Mouse (Mus musculus): Measurements from ENCODE around the gene Rbks.

The Rbks gene

DNA sequence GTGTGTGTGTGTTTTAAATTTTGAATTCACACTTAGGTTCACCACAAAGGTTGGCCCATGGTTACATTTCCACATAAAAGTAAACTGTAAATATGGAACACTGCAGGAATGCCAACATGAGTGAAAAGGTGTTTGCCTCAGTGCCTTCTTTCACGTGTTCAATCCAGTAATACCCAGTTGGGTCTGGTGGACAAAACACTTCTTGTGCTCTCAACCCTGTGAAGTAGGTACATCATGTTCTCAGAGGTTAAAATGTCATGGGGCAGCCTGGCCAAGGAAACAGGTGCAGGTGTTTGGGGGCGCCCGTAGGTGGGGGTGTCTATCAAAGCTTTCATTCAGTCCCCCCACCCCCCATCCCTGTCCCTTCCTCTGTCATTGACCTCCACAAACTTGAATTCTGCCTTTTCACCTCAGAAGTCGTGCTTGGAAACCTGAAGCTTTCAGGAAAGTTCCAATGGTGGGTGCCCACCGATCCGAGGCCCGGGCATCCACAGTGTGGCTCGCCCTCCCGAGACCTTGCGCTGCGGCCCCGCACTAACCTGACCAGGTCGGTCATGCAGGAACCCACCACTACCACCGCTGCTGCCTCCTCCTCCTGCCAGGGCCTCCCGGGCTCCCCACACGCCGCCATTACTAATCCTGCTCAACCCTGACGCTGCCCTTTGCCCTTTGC lies at the start of gene Rbks:
Gene Rbks (minus strand): TSS at position 657 of the 673 bp plus-strand sequence.
- no peak for DNase-seq (ENCODE audit: low spot score in 2 of 2)

DNA sequence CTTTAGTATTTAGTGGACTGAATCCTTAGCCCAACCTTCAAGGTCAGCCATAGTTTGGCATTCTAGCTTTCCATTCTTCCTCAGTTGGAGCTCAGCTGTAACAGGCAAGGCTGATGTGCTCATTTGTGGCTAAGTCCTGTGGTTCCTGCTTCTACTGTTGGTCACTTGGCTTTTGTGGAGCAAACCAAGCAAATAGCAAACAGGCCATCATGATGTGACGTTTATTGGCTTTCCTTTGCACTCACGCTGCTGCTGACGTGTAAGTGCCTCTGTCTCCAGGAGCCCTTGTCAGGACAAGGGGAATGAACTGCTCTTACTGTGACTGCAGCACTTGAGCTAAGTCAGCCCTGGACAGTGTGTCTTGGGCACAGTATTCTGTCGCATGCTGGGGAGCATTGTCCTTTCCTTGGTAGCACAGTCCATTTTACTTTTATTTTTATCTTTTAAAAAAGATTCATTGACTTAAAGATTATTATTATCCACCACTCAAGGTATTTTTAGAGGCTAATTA lies 45.1 kb upstream of the Rbks start:
- DNase-seq (ENCODE audit: low spot score in 2 of 2): no peak

DNA sequence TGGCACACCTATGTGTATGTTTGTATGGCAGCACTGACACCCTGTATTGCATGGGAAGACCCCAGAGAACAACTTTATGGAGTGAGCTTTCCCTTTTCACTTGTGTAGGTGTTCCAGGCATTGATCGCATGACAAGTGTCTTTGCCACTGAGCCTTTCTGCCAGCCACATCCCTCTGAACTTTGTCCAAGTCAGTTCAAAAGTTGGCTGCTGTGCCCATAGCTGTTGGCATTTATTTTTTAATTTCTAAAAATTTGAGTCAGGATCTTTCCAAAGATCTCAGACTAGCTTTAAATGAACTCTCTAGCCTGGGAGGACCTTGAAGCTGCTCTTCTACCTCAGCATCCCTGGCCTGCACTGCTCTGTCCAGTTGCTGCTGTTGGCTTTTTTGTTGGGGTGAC lies 44.5 kb upstream of the Rbks start:
- DNase-seq (ENCODE audit: low spot score in 2 of 2): no peak

- DNase-seq (ENCODE audit: low spot score in 2 of 2): no peak
Measured at GRCm38 (mm10) chr5:31732644-31733338, 35.4 kb upstream of the Rbks start.

DNA sequence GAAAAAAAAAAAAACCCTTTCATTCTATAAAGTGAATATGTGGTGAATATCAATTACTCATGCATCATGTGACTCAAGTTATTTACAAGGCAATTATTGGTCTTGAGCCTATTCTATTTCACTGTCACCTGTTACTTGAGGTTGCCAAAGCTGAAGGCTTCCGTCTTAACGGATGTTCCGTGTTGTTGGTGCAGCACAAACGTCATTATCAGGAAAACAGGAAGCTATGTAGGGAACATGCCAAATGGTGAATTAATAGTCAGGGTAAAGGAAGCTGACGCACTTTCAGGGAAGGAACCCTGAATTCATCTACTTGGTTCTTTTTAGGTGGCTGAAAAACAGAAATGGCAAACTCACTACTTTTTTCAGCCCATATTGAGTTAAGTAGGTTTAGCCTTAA lies 30.0 kb upstream of the Rbks start:
- no peak for DNase-seq (ENCODE audit: low spot score in 2 of 2)

- no peak for DNase-seq (ENCODE audit: low spot score in 2 of 2)
Measured at GRCm38 (mm10) chr5:31725885-31726284, 28.5 kb upstream of the Rbks start.

DNA sequence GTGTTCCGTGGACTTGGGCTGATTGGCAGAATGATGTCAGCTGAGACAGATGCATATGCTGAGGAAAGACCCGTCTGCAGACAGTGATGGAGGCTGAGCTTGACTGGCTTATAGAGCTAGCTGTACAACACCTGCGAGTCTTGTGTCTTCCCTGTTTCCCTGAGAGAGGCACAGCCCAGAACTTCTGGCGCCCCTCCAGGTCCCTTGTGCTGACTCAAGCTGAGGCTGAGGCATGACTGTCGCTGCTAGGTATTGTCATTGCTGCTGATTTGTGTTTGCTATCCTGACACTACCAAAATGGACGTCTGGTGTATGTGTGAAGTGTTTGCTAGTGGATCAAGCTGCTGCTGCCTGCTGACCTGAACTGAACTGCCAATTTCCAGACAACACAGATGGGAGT lies 27.1 kb upstream of the Rbks start:
- DNase-seq (ENCODE audit: low spot score in 2 of 2): no peak

DNA sequence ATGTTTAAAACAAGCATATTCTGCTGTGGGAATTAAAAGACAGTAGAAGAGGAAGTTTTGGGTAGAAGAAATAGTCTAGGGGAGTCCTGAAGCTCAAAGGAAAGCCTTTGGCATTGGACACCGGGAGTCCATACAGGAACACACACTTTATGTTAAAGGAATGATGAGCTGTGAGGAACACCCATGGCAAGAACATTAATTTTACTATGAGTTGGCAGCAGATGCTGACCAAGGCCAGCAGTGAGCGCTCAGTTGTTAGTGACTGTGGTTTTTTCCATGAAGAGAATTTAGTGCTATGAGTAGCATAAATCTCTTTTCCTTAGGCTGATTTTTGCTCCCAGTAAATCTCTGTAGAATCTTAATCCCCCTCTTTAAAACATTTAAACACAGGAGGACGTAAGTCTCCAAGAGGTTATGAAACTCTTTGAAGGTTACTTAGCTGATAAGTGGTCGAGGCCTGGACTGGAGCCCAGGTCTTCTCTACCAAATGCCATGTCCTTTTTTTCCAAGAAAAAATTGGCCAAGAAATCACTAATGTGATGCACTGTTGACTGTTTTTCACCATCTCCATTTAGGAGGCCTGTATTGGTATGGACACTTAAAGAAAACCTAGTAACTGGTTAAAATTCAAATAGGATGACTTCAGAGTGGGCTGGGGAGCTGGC lies 18.2 kb upstream of the Rbks start:
- DNase-seq (ENCODE audit: low spot score in 2 of 2): no peak

- no peak for DNase-seq (ENCODE audit: low spot score in 2 of 2)
Measured at GRCm38 (mm10) chr5:31713841-31714264, 16.4 kb upstream of the Rbks start.

DNA sequence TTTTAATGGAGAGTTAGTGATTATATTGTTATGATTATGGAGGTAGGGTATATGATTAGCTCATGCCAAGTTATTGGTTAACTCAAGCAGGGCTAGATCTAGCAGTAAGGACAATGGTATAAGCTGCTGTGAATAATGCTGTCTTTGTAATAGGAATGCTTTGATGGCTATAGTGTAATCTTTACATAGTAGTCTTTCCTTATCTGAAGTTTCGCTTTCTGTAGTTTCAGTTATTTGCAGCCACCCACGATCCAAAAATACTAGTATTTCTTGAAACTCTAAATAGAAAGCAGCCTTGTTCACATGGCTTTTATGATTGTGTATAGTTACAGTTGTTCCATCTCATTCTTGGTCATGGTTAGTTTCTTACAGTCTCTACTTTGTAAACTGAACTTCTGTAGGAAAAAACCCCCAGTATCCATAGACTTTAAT lies 15.9 kb upstream of the Rbks start:
- no peak for DNase-seq (ENCODE audit: low spot score in 2 of 2)

DNA sequence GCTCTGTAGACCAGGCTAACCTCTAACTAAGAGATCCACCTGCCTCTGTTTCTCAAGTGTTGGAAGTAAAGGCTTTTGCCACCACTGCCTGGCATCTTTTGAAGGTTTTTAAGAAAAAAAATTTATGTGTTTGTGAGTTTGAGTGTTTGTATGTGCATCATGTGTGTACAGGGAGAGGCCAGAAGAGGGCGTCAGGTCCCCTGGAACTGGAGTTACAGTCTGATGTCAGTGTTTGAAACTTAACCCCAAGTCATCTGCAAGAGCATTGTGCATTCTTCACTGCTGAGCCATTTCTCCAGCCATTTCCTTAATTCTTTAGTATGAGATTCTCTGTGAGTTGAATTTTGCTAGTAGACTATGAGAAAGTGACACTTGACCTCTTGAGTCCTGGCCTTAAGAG lies 12.0 kb upstream of the Rbks start:
- no peak for DNase-seq (ENCODE audit: low spot score in 2 of 2)

- DNase-seq (ENCODE audit: low spot score in 2 of 2): no peak
Measured at GRCm38 (mm10) chr5:31706826-31707225, 9.4 kb upstream of the Rbks start.

GRCm38 (mm10) chr5:31704971-31705370 lies 7.5 kb upstream of the Rbks start:
- DNase-seq (ENCODE audit: low spot score in 2 of 2): no peak

DNA sequence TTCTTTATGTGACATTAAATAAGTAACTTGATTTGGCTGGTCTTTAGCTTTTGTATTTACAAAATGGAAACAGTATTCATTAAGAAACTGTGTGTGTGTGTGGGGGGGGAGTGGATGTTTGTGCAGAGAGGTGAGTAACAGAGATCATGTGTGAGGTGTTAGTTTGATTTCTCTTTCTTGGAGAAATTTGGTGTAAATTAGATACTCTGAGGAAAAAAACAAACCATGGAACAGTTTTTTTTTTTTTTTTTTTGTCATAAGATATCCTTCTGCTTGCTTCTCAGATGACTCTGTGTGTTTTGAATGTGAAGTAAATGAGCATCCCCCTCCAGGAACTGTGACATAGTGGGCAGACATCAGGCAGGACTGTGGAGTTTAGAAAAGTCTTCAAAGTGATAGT lies 2.0 kb upstream of the Rbks start:
- no peak for DNase-seq (ENCODE audit: low spot score in 2 of 2)

- no peak for DNase-seq (ENCODE audit: low spot score in 2 of 2)
Measured at GRCm38 (mm10) chr5:31698931-31699330, 1.5 kb upstream of the Rbks start.

DNA sequence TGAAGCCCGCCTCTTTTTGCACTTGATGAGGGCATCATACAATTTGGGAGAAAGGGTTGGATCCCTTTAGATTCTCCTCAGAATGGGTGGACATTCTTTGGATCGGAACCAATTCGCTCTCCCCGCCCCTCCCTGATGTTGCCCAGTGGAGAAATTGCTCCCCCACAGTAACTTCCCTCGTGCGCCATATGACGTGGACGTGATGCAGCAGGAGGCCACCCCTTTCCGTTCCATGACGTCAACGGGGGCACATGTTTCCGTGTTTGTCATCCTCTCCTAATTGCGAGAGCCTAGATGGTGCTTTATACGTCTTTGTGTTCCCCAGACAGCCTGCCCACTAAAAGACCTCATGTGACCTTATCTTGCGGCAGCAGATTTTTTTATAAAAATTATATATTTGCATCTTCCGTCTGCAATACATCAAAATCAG lies 885 bp upstream of the Rbks start:
- DNase-seq (ENCODE audit: low spot score in 2 of 2): peak; percentile 77 to 83

DNA sequence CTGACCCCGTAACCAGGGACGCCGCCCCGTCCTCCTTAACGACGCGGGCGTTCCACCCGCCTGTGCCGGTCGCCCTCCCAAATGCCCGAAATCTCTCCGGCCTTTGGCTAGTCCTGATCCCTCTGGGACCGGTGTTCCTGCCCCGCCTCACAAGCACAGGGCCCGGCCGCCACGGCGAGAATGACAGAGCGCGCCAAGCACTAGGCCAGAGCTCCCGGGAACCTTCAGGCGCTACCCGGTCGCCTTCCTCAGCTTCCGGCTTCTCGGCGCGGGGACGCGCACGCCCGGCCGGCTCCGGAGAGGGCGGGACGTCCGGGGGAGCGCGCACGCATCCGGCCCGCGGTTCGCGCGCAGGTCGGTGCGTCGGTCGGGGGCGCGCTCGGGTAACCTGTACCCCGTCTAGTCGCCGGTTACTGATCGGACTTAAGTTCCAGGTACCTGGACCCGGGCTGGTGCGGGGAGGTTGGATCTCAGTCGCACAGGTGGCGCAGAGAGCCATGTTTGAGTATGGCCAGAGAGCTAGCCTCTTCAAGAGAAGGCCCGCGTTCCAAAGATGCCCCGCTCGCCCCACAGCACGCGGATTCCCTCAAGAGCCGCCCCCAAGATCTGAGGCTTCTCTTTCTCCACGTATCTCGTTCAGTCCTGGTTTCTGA lies 343 bp upstream of the Rbks start, which contains the start of gene Babam2:
Gene Babam2 (plus strand): TSS at position 41 of the 653 bp plus-strand sequence.
- DNase-seq (ENCODE audit: low spot score in 2 of 2): peak; percentile 86 to 90

GRCm38 (mm10) chr5:31693191-31693590 lies 4.2 kb downstream of the Rbks start:
- DNase-seq (ENCODE audit: low spot score in 2 of 2): no peak

DNA sequence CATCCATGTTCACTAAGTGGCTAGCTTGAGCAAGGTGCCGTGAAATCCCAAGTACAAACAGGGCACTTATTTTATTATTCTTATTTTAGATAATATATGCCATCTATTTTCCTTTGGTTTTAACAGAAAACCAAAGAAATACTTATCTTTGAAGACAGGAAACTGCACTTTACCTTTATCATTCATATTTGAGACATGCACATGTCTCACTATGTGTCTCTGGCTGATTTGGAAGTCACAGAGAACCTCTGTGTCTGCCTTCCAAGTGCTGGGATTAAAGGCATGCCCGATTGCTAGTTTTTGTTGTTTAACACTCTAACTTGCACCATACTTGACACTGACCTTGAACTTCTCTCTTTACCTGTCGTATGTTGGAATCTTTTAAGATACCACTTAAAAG lies 9.5 kb downstream of the Rbks start:
- DNase-seq (ENCODE audit: low spot score in 2 of 2): no peak

DNA sequence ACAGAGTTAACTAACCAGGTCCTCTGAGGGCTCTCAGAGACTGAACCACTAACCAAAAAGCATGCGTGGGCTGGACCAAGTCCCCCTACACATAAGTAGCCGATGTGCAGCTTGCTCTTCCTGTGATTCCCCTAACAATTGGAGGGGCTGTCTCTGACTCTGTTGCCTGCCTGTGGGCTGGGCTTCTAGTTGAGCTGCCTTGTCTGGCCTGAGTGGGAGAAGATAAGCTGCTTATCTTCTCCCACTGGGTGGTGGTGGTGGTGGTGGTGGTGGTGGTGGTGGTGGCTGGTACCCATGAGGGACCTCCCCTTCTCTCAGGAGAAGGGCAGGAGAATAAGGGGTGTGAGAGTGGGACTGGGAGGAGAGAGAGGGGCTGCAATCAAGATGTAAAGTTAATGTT lies 11.4 kb downstream of the Rbks start:
- DNase-seq (ENCODE audit: low spot score in 2 of 2): no peak

GRCm38 (mm10) chr5:31682305-31682704 lies 15.1 kb downstream of the Rbks start:
- no peak for DNase-seq (ENCODE audit: low spot score in 2 of 2)

- no peak for DNase-seq (ENCODE audit: low spot score in 2 of 2)
Measured at GRCm38 (mm10) chr5:31680183-31680582, 17.2 kb downstream of the Rbks start.
